Mouse (Mus musculus) lung, embryonic 14.5 days (tissue): Measurements from ENCODE around the gene Trim44. TPM values are rescaled to one million over a fixed set of nuclear protein-coding genes. Genes with fewer than 3 reads are reported as not detected.

Experiments used
- ATAC-seq: fragments of 200-750 bp; cut with Nextera tagmentation; 2 replicates; pipeline ENCODE4 v1.8.0; 2017; ENCODE audit warnings: mild to moderate bottlenecking, moderate TSS enrichment, moderate library complexity; ENCODE audit not compliant: insufficient read depth
- DNase-seq: peaks from one replicate; pipeline ENCODE4 v3.0.0-alpha.2; 2015
- H3K27ac ChIP-seq: fragments of 300-500 bp; sonication (generic); 2 replicates; pipeline ENCODE4 v1.5.1; 2014; ENCODE audit warnings: low read depth, mild to moderate bottlenecking, moderate library complexity
- H3K27me3 ChIP-seq: fragments of 300-500 bp; sonication (generic); 2 replicates; pipeline ENCODE4 v1.6.1; 2014; ENCODE audit warnings: low read length, control low read depth; ENCODE audit not compliant: insufficient read depth
- H3K36me3 ChIP-seq: fragments of 300-500 bp; sonication (generic); 2 replicates; pipeline ENCODE4 v1.6.1; 2014; ENCODE audit warnings: control low read depth; ENCODE audit not compliant: insufficient read depth
- H3K4me1 ChIP-seq: fragments of 300-500 bp; sonication (generic); 2 replicates; pipeline ENCODE4 v1.6.1; 2014; ENCODE audit warnings: antibody characterized with exemption, control low read depth; ENCODE audit not compliant: insufficient read depth
- H3K4me2 ChIP-seq: fragments of 300-500 bp; sonication (generic); 2 replicates; pipeline ENCODE4 v1.6.1; 2014; ENCODE audit warnings: mild to moderate bottlenecking
- H3K4me3 ChIP-seq: fragments of 300-500 bp; sonication (generic); 2 replicates; pipeline ENCODE4 v1.5.1; 2014; ENCODE audit warnings: low read depth, low read length
- H3K9ac ChIP-seq: fragments of 300-500 bp; sonication (generic); 2 replicates; pipeline ENCODE4 v1.6.1; 2014
- H3K9me3 ChIP-seq: fragments of 300-500 bp; sonication (generic); 2 replicates; pipeline ENCODE4 v1.6.1; 2016; ENCODE audit warnings: low read depth, low read length, control low read depth
- CTCF ChIP-seq: IDR thresholded peaks from 2 replicates; pipeline ENCODE4 v1.5.1; 2016; ENCODE audit warnings: antibody characterized with exemption, low read depth
- WGBS: fragments of 180-500 bp; shearing (Covaris S2); extraction: QIAGEN DNeasy Blood & Tissue Kit; methylation state at CpG from one replicate; pipeline ENCODE4 v1.1.7; 2014; 5-methylcytosine and 5-hydroxymethylcytosine counted together
- polyA plus RNA-seq: library from polyadenylated mRNA; unstranded; fragments of >200 nt; fragmentation: Nextera tagmentation; extraction: Ambion mirVana; gene quantifications from 2 replicates; pipeline ENCODE4 v1.2.1, GENCODE M21; 2014

Gene Trim44
- polyA plus RNA-seq, 1 experiment from 2014 or later: 39.3 TPM

- Histone ChIP-seq H3K4me3 (no peak overlapping the region), H3K9me3 (no peaks in the 10 kb centered on the region; the same call in 1 of the 2 replicates), H3K4me1 (0 out of 2 replicates have a peak, but pooled peaks cover 2% of the 10 kb centered on the region), H3K27me3 (no peaks in the 10 kb centered on the region), H3K27ac (no peak overlapping the region), H3K4me2 (no peak overlapping the region), H3K9ac (no peak overlapping the region), H3K36me3 (0 out of 2 replicates have a peak, but pooled peaks cover 2% of the 10 kb centered on the region)
- DNase-seq: no peak
- no peak for TF ChIP-seq CTCF
- no peak for ATAC-seq
Measured at GRCm38 (mm10) chr2:102385328-102385902, 22.2 kb downstream of the Trim44 start.

- Histone ChIP-seq H3K36me3 (peaks cover 8% of the 10 kb centered on the region; the same call in 1 of the 2 replicates), H3K9ac (no peak overlapping the region), H3K4me3 (no peak overlapping the region), H3K4me2 (no peak overlapping the region), H3K27me3 (no peaks in the 10 kb centered on the region), H3K27ac (no peak overlapping the region), H3K9me3 (no peaks in the 10 kb centered on the region; the same call in 1 of the 2 replicates), H3K4me1 (0 out of 2 replicates have a peak, but pooled peaks cover 2% of the 10 kb centered on the region)
- WGBS: 43% methylated on average over 1 of the region's 1 CpGs
- no peak for TF ChIP-seq CTCF
- DNase-seq (no peak), ATAC-seq (no peak)
Measured at GRCm38 (mm10) chr2:102384496-102384895, 23.1 kb downstream of the Trim44 start.

GRCm38 (mm10) chr2:102384057-102384456 is 23.6 kb downstream of the Trim44 start:
- no peak overlapping the region for H3K9ac ChIP-seq
- no peak overlapping the region for H3K4me2 ChIP-seq
- H3K27me3 ChIP-seq: no peaks in the 10 kb centered on the region
- no peak overlapping the region for H3K4me3 ChIP-seq
- no peak for TF ChIP-seq CTCF
- H3K9me3 ChIP-seq: no peaks in the 10 kb centered on the region; the same call in 1 of the 2 replicates
- 44% methylated on average over 2 of the region's 2 CpGs for WGBS
- H3K4me1 ChIP-seq: 0 out of 2 replicates have a peak, but pooled peaks cover 2% of the 10 kb centered on the region
- peaks cover 9% of the 10 kb centered on the region; the same call in 1 of the 2 replicates for H3K36me3 ChIP-seq
- no peak overlapping the region for H3K27ac ChIP-seq
- ATAC-seq (no peak), DNase-seq (no peak)

- DNase-seq: no peak
- no peak for TF ChIP-seq CTCF
- 52% methylated on average over 3 of the region's 3 CpGs for WGBS
- peaks cover 9% of the 10 kb centered on the region; the same call in 1 of the 2 replicates for H3K36me3 ChIP-seq
- H3K9ac ChIP-seq: no peak overlapping the region
- H3K4me3 ChIP-seq: no peak overlapping the region
- no peaks in the 10 kb centered on the region for H3K9me3 ChIP-seq
- H3K4me2 ChIP-seq: no peak overlapping the region
- no peak for ATAC-seq
- 0 out of 2 replicates have a peak, but pooled peaks cover 2% of the 10 kb centered on the region for H3K4me1 ChIP-seq
- no peak overlapping the region for H3K27ac ChIP-seq
- no peaks in the 10 kb centered on the region for H3K27me3 ChIP-seq
Measured at GRCm38 (mm10) chr2:102383069-102383834, 24.4 kb downstream of the Trim44 start.

GRCm38 (mm10) chr2:102382519-102382918 is 25.1 kb downstream of the Trim44 start:
- Histone ChIP-seq H3K4me3 (no peak overlapping the region), H3K9ac (no peak overlapping the region), H3K27ac (no peak overlapping the region), H3K36me3 (peaks cover 9% of the 10 kb centered on the region; the same call in 1 of the 2 replicates), H3K4me1 (0 out of 2 replicates have a peak, but pooled peaks cover 2% of the 10 kb centered on the region), H3K4me2 (no peak overlapping the region), H3K9me3 (no peaks in the 10 kb centered on the region), H3K27me3 (no peaks in the 10 kb centered on the region)
- DNase-seq (no peak), ATAC-seq (no peak)
- WGBS: 57% methylated on average over 3 of the region's 3 CpGs
- TF ChIP-seq CTCF: no peak

- Histone ChIP-seq H3K9ac (no peak overlapping the region), H3K4me2 (no peak overlapping the region), H3K36me3 (peaks cover 9% of the 10 kb centered on the region; the same call in 1 of the 2 replicates), H3K4me1 (0 out of 2 replicates have a peak, but pooled peaks cover 2% of the 10 kb centered on the region), H3K4me3 (no peak overlapping the region), H3K9me3 (no peaks in the 10 kb centered on the region), H3K27me3 (no peaks in the 10 kb centered on the region), H3K27ac (no peak overlapping the region)
- ATAC-seq (no peak), DNase-seq (no peak)
- 82% methylated on average over 2 of the region's 2 CpGs for WGBS
- TF ChIP-seq CTCF: no peak
Measured at GRCm38 (mm10) chr2:102380581-102380980, 27.0 kb downstream of the Trim44 start.

GRCm38 (mm10) chr2:102378928-102379327 is 28.7 kb downstream of the Trim44 start:
- H3K9ac ChIP-seq: no peak overlapping the region
- ATAC-seq (no peak), DNase-seq (no peak)
- no peak overlapping the region for H3K27ac ChIP-seq
- no peak overlapping the region for H3K4me2 ChIP-seq
- no peak overlapping the region for H3K4me3 ChIP-seq
- WGBS: 63% methylated on average over 1 of the region's 1 CpGs
- no peak for TF ChIP-seq CTCF
- no peaks in the 10 kb centered on the region for H3K9me3 ChIP-seq
- H3K27me3 ChIP-seq: no peaks in the 10 kb centered on the region
- no peaks in the 10 kb centered on the region for H3K4me1 ChIP-seq
- H3K36me3 ChIP-seq: peaks cover 9% of the 10 kb centered on the region; the same call in 1 of the 2 replicates
